Mouse (Mus musculus): ENCODE data around the gene Ina.

DNA sequence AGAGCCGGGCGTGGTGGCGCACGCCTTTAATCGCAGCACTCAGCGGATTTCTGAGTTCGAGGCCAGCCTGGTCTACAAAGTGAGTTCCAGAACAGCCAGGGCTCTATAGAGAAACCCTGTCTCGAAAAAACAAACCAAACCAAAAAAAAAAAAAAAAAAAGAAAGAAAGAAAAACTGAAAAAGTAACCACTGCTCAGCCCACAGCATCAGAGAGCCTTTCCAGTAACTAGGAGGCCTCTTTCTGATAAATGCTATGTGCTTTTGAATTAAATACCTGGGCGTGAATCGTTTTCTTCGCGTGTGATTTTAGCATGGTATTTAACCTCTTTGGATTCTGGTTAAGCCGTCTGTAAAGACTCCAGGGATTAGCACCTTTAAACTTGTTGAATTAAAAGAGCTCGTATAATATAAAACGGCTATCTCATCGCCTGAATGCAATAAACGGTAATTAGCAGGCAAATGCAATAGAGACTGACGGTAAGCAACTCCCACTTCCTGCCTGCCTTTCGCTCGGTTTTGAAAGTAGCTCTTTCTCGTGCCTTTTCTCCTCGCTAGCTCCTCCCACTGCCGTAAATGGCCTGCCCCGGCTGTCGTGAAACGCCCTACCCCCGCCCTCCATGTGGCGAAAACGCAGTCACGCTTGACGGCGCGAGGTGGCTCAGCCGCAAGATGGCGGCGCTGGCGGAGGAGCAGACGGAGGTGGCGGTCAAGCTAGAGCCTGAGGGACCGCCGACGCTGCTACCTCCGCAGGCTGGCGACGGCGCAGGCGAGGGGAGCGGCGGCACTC lies 52.8 kb downstream of the Ina start, which contains the start of gene Taf5:
- TF ChIP-seq CTCF (IDR thresholded peaks at IDR 0.05; ENCODE audit: extremely low read depth, insufficient read depth, low read length) (no peak), POLR2A (IDR thresholded peaks at IDR 0.05; ENCODE audit: extremely low read depth, insufficient read depth, low read length) (peak; percentile 90)
